Mouse (Mus musculus): Measurements from ENCODE around the gene Dbf4.

Dbf4 gene

GRCm38 (mm10) chr5:8366771-8367613, 55.5 kb downstream of the Dbf4 start:
- DNase-seq: no peak

- DNase-seq: no peak
These were observed 60.2 kb downstream of the Dbf4 start for GRCm38 (mm10) chr5:8362361-8362760.

GRCm38 (mm10) chr5:8357677-8358076, 64.8 kb downstream of the Dbf4 start:
- DNase-seq: no peak

- DNase-seq: no peak
These were observed 65.4 kb downstream of the Dbf4 start for GRCm38 (mm10) chr5:8356885-8357651.

- DNase-seq: no peak
These were observed 66.2 kb downstream of the Dbf4 start for GRCm38 (mm10) chr5:8356326-8356725.

- no peak for DNase-seq
These were observed 73.0 kb downstream of the Dbf4 start for GRCm38 (mm10) chr5:8349557-8349956.
